Mouse (Mus musculus): Measurements from ENCODE around the gene Otx1. TPM values are rescaled to one million over a fixed set of nuclear protein-coding genes. Genes with fewer than 3 reads are reported as not detected.

Gene Otx1
- polyA plus RNA-seq (2012), result 0.09 and 0.10 TPM in 2 replicates

GRCm38 (mm10) chr11:22002783-22003340 lies at the start of gene Otx1:
TSS of gene Otx1 (minus strand) at chr11:22002897.
- TF ChIP-seq GATA1 (IDR thresholded peaks at IDR 0.05; ENCODE audit: low read length), result no peak

DNA sequence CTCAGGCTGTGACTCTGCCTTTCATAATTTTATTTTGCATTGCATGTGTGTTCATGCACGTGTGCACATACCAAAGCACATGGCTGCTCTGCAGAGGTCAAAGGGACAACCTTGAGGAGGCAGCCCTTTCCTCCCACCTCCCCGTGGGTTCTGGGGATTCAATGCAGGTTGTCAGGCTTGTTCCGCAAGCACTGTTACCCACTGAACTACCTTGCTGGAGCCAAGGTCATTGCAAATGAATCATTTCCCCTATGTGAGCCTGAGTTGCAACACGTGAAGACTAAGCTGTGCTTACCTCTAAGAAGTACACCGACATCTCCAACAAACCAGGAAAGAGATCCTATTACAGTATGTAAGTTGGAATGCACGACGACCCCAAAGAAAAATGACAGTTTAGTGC lies 48.2 kb upstream of the Otx1 start:
- no peak for TF ChIP-seq GATA1 (IDR thresholded peaks at IDR 0.05; ENCODE audit: low read length)

- TF ChIP-seq GATA1 (IDR thresholded peaks at IDR 0.05; ENCODE audit: low read length), result no peak
Observed at GRCm38 (mm10) chr11:22039854-22040426, 37.2 kb upstream of the Otx1 start.

GRCm38 (mm10) chr11:22034564-22035105 lies 31.9 kb upstream of the Otx1 start:
- no peak for TF ChIP-seq GATA1 (IDR thresholded peaks at IDR 0.05; ENCODE audit: low read length)

DNA sequence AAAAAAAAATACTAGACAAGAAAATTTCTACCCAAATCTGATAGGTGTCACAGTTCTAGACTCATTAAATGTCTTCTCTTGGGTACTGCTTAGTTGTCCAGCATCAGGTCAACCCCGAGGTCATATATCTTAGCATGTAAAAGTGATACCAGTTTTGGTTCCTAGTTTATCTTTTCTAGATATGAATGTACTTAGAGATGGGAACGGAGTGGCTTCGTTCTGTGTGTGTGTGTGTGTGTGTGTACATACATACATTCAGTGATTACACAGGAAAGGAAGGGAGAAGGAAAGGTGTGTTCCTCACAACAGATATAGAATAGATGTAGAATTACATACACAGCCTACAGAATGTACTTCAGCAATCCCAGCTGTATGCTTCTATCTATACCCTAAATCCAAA lies 30.9 kb upstream of the Otx1 start:
- TF ChIP-seq GATA1 (IDR thresholded peaks at IDR 0.05; ENCODE audit: low read length), result no peak

DNA sequence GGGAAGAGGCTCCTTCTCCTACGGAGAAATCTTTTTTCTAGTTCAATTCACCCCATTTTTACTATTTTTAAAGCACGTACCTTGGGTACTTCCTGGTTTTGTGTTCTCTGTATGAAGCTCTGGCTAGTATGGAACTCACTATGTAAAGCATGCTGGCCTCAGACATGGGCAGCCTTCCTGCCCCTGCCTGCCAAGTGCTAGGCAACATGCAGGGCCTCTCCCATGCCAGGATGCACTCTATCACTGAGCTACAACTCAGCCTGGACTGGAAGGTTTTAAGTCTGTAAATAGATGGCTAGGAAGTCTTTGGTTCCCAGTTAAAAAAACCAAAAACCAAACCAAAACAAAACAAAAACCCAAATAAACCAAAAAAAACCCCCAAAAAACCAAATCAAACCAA lies 17.9 kb upstream of the Otx1 start:
- TF ChIP-seq GATA1 (IDR thresholded peaks at IDR 0.05; ENCODE audit: low read length), result no peak

GRCm38 (mm10) chr11:22017444-22017843 lies 14.7 kb upstream of the Otx1 start:
- TF ChIP-seq GATA1 (IDR thresholded peaks at IDR 0.05; ENCODE audit: low read length), result no peak

DNA sequence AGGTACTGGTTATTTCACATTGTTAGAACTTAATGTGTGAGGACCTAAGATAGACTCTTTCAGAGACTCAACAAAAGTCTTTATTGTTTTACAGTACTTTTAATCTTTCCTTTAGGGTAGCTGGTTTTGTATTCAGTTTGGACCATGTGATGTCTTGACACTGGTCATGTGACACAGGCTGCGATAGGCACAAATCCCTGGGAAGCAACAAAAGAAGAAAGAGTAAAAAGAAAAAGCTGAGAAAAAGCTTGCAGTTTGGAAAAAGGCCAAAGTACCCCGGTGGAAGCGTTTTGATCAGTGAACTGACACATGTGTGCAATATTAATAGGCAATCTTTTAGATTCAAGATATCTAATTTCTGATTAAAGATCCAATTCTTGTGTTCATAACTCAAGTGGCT lies 13.6 kb upstream of the Otx1 start:
- no peak for TF ChIP-seq GATA1 (IDR thresholded peaks at IDR 0.05; ENCODE audit: low read length)

DNA sequence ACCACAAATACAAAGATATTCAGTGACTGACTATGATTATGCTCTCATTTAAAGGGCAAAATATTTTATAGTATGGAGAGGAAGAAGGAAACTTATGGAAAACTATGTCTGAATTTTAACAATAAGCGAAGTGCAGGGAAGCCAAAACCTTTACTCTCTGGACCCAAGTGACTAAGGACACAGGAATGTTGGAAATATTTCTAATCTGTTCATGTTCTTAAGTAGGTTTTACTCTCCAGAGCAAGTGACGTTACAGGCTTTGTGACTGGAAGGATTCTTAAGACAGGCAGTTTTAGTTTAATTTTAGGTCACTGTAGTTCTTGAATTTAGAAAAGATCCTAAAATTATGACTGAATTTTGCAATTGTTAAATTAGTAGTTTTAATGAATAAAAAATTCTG lies 6.1 kb upstream of the Otx1 start:
- TF ChIP-seq GATA1 (IDR thresholded peaks at IDR 0.05; ENCODE audit: low read length), result no peak

GRCm38 (mm10) chr11:22008129-22008596 lies 5.5 kb upstream of the Otx1 start:
- TF ChIP-seq GATA1 (IDR thresholded peaks at IDR 0.05; ENCODE audit: low read length), result no peak

GRCm38 (mm10) chr11:22007781-22008110 lies 5.0 kb upstream of the Otx1 start:
- TF ChIP-seq GATA1 (IDR thresholded peaks at IDR 0.05; ENCODE audit: low read length), result no peak

GRCm38 (mm10) chr11:22007088-22007780 lies 4.5 kb upstream of the Otx1 start:
- TF ChIP-seq GATA1 (IDR thresholded peaks at IDR 0.05; ENCODE audit: low read length), result no peak

GRCm38 (mm10) chr11:22006471-22007087 lies 3.9 kb upstream of the Otx1 start:
- no peak for TF ChIP-seq GATA1 (IDR thresholded peaks at IDR 0.05; ENCODE audit: low read length)

DNA sequence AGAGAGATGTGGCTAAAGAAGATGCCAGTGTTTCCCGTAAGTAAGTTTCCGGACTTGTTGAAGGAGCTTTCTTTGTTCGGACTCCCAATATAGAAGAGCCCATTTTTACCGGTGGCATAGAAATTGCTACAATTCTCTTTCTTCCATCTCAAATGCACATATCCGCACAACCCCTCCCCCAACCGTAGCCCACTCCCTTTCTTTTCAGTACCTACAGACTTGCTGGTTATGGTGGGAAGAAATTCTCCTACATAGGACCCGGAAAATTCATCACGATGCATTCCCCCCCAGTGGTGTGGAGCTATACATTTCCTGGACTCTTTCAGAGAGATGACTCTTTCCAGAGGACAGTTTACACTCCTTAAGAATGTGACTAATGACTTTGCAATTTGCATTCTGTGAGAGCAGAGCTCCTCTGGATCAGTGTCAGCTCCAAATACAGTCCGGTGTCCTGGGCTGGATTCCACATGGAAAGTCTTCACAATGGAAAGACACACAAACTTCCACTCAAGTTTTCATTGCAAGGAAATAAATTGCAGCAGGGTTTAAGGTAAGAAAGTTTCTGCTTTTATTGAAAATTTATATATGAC lies 2.7 kb upstream of the Otx1 start:
- TF ChIP-seq GATA1 (IDR thresholded peaks at IDR 0.05; ENCODE audit: low read length), result no peak

DNA sequence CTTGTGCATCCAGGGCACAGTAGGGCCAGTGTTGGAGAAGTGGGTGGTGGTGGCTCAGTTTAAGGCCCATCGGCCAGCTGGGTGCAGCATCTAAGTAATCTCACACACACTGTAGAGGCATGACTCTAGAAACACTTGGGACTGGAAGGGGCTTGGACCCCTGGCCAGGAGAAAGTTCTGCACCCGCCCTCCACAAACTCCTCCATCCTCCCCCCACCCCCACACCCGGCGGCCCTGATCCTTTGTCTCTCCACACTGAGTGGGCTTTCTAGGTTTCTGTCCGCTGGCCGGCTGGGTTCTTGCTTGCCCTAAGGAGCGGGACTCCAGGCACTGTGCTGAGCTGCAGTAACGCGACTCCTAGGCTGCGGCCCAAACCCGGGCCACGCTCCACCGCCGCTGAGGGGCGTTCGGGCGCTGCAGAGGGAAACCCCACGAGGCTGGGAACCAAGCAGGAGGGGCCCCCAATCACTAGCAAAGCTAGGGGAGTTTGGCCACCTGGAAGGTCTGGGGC lies 1.7 kb upstream of the Otx1 start:
- no peak for TF ChIP-seq GATA1 (IDR thresholded peaks at IDR 0.05; ENCODE audit: low read length)
